Mouse (Mus musculus) v-Abl transformed pro-B cells (cell line): ENCODE measurements around the gene Gm11555.
"Not testable (repeated sequence)": the region's sequence is repeated elsewhere in the genome, so short reads cannot be mapped to it uniquely, and the experiment has no call there.

Experiments
- in situ Hi-C, 2 experiments: fragments of 400-800 bp; cut with MboI; formaldehyde crosslinking; loops; one replicate each; pipeline ENCODE4 v1.15.1; 2025; ENCODE audit not compliant: unreplicated experiment in 2 of 2

The Gm11555 gene

DNA sequence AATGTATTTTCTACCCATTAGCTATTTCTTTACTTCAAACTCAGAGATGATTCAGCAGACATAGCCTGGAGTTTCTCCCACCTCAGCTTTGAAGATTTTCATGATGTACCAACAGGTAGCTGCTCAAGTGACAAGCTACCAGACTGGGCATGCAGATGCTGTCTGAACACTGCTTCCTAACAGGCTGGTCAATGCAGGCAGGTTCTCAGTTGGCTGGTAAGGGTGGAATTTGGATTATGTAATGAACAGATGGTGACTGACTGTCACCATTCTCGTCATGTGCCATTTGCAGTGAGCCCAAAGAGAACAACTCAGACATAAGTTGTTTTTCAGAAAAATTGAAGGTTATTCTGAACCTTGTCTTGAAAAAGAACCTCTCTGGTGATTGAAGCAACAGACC is 40.9 kb downstream of the Gm11555 start:
- in situ Hi-C loops = no loop called here

DNA sequence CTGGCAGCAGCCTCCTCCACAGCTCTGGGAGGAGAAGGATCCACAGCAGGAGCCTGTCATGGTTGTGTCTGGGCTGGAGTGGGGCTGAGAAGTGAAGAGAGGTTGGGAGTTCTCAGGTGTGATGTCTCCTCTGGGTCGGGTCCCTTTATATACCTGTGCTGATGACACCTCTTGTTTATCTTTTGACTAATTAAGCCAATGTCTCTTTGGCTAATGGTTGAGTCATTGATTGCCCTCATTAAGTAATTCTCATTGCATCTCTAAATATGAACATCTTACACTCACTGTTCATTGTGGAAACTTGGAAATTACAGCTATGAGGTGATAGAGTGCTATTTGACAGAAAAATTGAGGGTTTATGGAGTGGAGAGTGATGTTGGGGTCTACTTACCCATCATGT is 46.8 kb downstream of the Gm11555 start, which contains the start of gene Gm11938:
Gm11938 (minus strand) TSS at position 101 of the 400 bp plus-strand sequence.
- in situ Hi-C loops = not testable (repeated sequence)
